Mouse (Mus musculus) forebrain, embryonic 14.5 days (tissue): ENCODE results near the gene Farsa. TPM values are rescaled to one million over a fixed set of nuclear protein-coding genes. Genes with fewer than 3 reads are reported as not detected.
A peak's percentile ranks its signal among the peaks of the same experiment; 100 is the strongest.

Source experiments
- ATAC-seq: fragments of 200-750 bp; cut with Nextera tagmentation; 2 replicates; pipeline ENCODE4 v1.8.0; 2017; ENCODE audit warnings: mild to moderate bottlenecking, moderate library complexity
- DNase-seq: peaks from one replicate; pipeline ENCODE4 v3.0.0-alpha.2; 2015; ENCODE audit warnings: low spot score
- H3K27ac ChIP-seq: fragments of 300-500 bp; sonication (generic); 2 replicates; pipeline ENCODE4 v1.5.1; 2014; ENCODE audit warnings: low read depth, mild to moderate bottlenecking, control low read depth, low read length, moderate library complexity
- H3K27me3 ChIP-seq: fragments of 300-500 bp; sonication (generic); replicated peaks from 2 replicates; pipeline ENCODE4 v1.6.1; 2014; ENCODE audit warnings: low read length, control low read depth, mixed read lengths; ENCODE audit not compliant: control insufficient read depth, insufficient read depth
- H3K36me3 ChIP-seq: fragments of 300-500 bp; sonication (generic); 2 replicates; pipeline ENCODE4 v1.6.1; 2014; ENCODE audit warnings: low read length, control low read depth; ENCODE audit not compliant: control insufficient read depth, insufficient read depth
- H3K4me1 ChIP-seq: fragments of 300-500 bp; sonication (generic); 2 replicates; pipeline ENCODE4 v1.6.1; 2014; ENCODE audit warnings: antibody characterized with exemption, low read length, control low read depth; ENCODE audit not compliant: control insufficient read depth, insufficient read depth
- H3K4me2 ChIP-seq: fragments of 300-500 bp; sonication (generic); 2 replicates; pipeline ENCODE4 v1.6.1; 2014; ENCODE audit warnings: mild to moderate bottlenecking, control low read depth, low read length
- H3K4me3 ChIP-seq: fragments of 300-500 bp; sonication (generic); 2 replicates; pipeline ENCODE4 v1.5.1; 2014; ENCODE audit warnings: low read depth, low read length, control low read depth
- H3K9ac ChIP-seq: fragments of 300-500 bp; sonication (generic); 2 replicates; pipeline ENCODE4 v1.6.1; 2014; ENCODE audit warnings: mild to moderate bottlenecking, low read length, control low read depth, moderate library complexity
- H3K9me3 ChIP-seq: fragments of 300-500 bp; sonication (generic); replicated peaks from 2 replicates; pipeline ENCODE4 v1.6.1; 2016; ENCODE audit warnings: low read length, control low read depth, mixed read lengths; ENCODE audit not compliant: control insufficient read depth
- WGBS: fragments of 180-500 bp; shearing (Covaris S2); extraction: QIAGEN DNeasy Blood & Tissue Kit; methylation state at CpG from one replicate; pipeline ENCODE4 v1.1.7; 2014; 5-methylcytosine and 5-hydroxymethylcytosine counted together
- polyA plus RNA-seq: library from polyadenylated mRNA; unstranded; fragments of >200 nt; fragmentation: Nextera tagmentation; extraction: Ambion mirVana; gene quantifications from 2 replicates; pipeline ENCODE4 v1.2.1, GENCODE M21; 2014

Gene Farsa
- polyA plus RNA-seq, result 92.3 and 102 TPM in 2 replicates

DNA sequence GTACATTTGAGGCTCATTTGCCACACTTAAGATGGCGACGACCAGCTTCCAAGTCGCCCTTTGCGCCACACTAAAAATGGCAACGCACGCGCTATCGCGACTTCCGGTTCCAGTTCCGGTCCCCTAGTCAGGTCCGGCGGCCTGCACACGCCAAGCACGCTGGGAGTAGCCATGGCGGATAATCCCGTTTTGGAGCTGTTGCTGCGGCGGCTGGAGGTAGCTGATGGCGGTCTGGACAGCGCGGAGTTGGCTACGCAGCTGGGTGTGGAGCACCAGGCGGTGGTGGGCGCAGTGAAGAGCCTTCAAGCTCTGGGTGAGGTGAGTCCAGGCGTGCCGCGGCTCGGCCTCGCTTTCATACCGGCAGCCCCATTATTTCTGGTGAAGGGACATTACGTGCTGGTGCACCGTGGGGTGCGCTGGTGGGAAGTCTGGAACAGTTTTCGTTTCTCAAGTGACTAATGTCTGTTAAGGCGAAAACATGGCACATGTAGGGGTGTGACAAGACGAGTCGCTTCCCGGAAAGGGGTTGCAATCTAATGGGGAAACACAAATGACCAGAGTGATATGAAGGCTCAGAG is at the start of gene Farsa:
Farsa (plus strand) TSS at position 126 of the 578 bp plus-strand sequence.
- ATAC-seq, result peak; percentile 96

DNA sequence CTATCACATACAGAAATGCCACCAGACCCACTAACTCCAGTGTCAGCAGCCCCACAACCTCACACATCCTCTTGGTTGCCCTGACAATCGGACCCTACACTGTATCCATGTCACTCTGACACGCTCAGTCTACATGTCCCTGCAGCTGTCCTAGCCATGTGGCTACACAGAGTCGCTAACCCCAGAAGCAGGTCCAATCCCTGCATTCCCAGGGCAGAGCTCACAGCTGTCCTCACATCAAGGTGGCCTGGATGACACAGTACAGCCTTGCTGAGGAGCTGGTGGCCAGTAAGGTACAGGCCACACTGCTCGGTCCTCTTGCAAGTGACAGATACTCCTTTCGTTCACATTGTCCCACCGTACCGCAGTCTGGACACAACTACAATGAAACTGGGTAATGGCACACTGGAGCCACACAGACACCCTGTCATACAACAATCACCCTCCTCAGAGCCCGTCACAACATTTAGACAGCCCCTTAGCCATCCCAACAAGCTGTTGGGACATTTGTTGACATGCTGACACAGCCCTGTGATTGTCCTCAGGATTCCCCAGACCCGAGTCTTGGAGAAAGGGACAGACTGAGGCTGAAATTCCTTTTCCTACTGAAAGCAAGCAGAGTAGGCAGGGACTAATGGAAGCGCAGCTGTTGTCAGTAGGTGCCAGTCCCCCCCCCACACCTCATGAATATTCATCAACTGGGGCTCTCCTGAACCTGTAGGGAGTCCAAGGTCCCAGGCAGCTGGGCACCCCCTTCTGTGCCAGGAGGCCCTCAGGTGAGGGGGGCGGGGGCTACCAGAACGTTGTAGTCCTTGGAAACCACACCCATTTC is 47.5 kb upstream of the Farsa start:
- peak; percentile 38 for ATAC-seq
- H3K36me3 ChIP-seq, result no peaks in the 10 kb centered on the region
- H3K9me3 ChIP-seq, result no peaks in the 10 kb centered on the region
- H3K9ac ChIP-seq, result peak overlapping the region; percentile 13; the same call in 1 of the 2 replicates
- DNase-seq, result peak; percentile 70
- 41% methylated on average over 12 of the region's 12 CpGs for WGBS
- no peak overlapping the region for H3K4me3 ChIP-seq
- peak overlapping the region; percentile 82 for H3K27ac ChIP-seq
- H3K27me3 ChIP-seq, result no peaks in the 10 kb centered on the region
- H3K4me2 ChIP-seq, result no peak overlapping the region
- peaks cover 25% of the 10 kb centered on the region for H3K4me1 ChIP-seq

More for the DNA sequence above, at the start of gene Farsa:
- H3K4me1 ChIP-seq, result peaks cover 9% of the 10 kb centered on the region
- peak within 1 kb of the TSS; percentile 22; the same call in 1 of the 2 replicates for H3K27ac ChIP-seq
- peak within 1 kb of the TSS; percentile 65 for H3K4me2 ChIP-seq
- peaks cover 19% of the 10 kb centered on the region for H3K36me3 ChIP-seq
- H3K4me3 ChIP-seq, result peak within 1 kb of the TSS; percentile 69
- under 1% methylated on average over 39 of the region's 39 CpGs for WGBS
- H3K9ac ChIP-seq, result peak within 1 kb of the TSS; percentile 79
- peak; percentile 96 for DNase-seq
- no peaks in the 10 kb centered on the region for H3K27me3 ChIP-seq
- no peaks in the 10 kb centered on the region for H3K9me3 ChIP-seq

- Histone ChIP-seq H3K9me3 (no peaks in the 10 kb centered on the region), H3K4me3 (no peak overlapping the region), H3K27me3 (no peaks in the 10 kb centered on the region), H3K9ac (no peak overlapping the region), H3K4me2 (no peak overlapping the region), H3K4me1 (peaks cover 31% of the 10 kb centered on the region), H3K27ac (peak overlapping the region; percentile 82; the same call in 1 of the 2 replicates), H3K36me3 (no peaks in the 10 kb centered on the region)
- WGBS, result 71% methylated on average over 5 of the region's 5 CpGs
- DNase-seq (peak; percentile 59), ATAC-seq (no peak)
Measured at GRCm38 (mm10) chr8:84809941-84810280, 46.9 kb upstream of the Farsa start.

GRCm38 (mm10) chr8:84810896-84811295 is 45.9 kb upstream of the Farsa start:
- peaks cover 35% of the 10 kb centered on the region for H3K4me1 ChIP-seq

DNA sequence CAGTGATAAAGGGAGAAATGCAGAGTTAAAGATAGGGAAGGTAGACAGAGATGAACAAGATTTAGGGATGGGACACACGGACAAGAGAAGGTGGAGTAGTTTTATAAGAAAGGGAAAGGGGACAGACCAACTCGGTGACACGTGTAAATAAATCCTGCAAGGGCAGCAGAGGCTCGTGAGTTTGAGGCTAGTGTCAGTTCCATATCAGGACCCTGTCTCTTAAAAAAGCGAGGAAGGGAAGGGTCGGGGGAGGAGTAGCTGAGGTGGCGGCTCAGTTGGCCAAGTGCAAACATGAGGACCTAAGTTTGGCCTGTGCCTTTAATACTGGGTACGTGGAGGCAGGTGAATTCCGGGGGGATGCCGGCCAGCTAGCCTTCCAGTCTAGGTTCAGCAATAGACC is 45.5 kb upstream of the Farsa start:
- Histone ChIP-seq H3K9ac (peak overlapping the region; percentile 60), H3K4me1 (peaks cover 35% of the 10 kb centered on the region), H3K36me3 (no peaks in the 10 kb centered on the region), H3K9me3 (no peaks in the 10 kb centered on the region), H3K4me3 (peak overlapping the region; percentile 21), H3K27me3 (no peaks in the 10 kb centered on the region), H3K27ac (peak overlapping the region; percentile 78), H3K4me2 (peak overlapping the region; percentile 60)
- no peak for DNase-seq
- WGBS, result 11% methylated on average over 10 of the region's 10 CpGs
- ATAC-seq, result no peak

More at GRCm38 (mm10) chr8:84810896-84811295, 45.9 kb upstream of the Farsa start:
- DNase-seq (peak; percentile 94), ATAC-seq (peak; percentile 78)
- under 1% methylated on average over 30 of the region's 32 CpGs for WGBS
- Histone ChIP-seq H3K9ac (peak overlapping the region; percentile 60), H3K27me3 (no peaks in the 10 kb centered on the region), H3K4me3 (peak overlapping the region; percentile 21), H3K9me3 (no peaks in the 10 kb centered on the region), H3K27ac (peak overlapping the region; percentile 78), H3K4me2 (peak overlapping the region; percentile 60), H3K36me3 (no peaks in the 10 kb centered on the region)

GRCm38 (mm10) chr8:84813059-84813458 is 43.7 kb upstream of the Farsa start:
- peak overlapping the region; percentile 95 for H3K27ac ChIP-seq
- peak; percentile 8; the same call in 1 of the 2 replicates for ATAC-seq

GRCm38 (mm10) chr8:84813830-84814229 is 43.0 kb upstream of the Farsa start:
- peak overlapping the region; percentile 17; the same call in 1 of the 2 replicates for H3K9ac ChIP-seq
- no peak overlapping the region for H3K4me3 ChIP-seq
- H3K27ac ChIP-seq, result peak overlapping the region; percentile 95
- ATAC-seq, result no peak
- H3K9me3 ChIP-seq, result no peaks in the 10 kb centered on the region
- DNase-seq, result no peak
- 70% methylated on average over 3 of the region's 3 CpGs for WGBS
- 0 out of 2 replicates have a peak overlapping the region, but pooled peaks have one; percentile 16 for H3K4me2 ChIP-seq
- no peaks in the 10 kb centered on the region for H3K27me3 ChIP-seq
- H3K36me3 ChIP-seq, result no peaks in the 10 kb centered on the region
- peaks cover 35% of the 10 kb centered on the region for H3K4me1 ChIP-seq

More at GRCm38 (mm10) chr8:84813059-84813458, 43.7 kb upstream of the Farsa start:
- no peak overlapping the region for H3K4me3 ChIP-seq
- no peaks in the 10 kb centered on the region for H3K36me3 ChIP-seq
- no peak overlapping the region for H3K4me2 ChIP-seq
- H3K9ac ChIP-seq, result no peak overlapping the region
- H3K4me1 ChIP-seq, result peaks cover 35% of the 10 kb centered on the region
- DNase-seq, result peak; percentile 94
- no peaks in the 10 kb centered on the region for H3K9me3 ChIP-seq
- WGBS, result 3% methylated on average over 5 of the region's 5 CpGs
- no peaks in the 10 kb centered on the region for H3K27me3 ChIP-seq

- Histone ChIP-seq H3K9ac (peak overlapping the region; percentile 29; the same call in 1 of the 2 replicates), H3K27ac (peak overlapping the region; percentile 95), H3K27me3 (no peaks in the 10 kb centered on the region), H3K36me3 (no peaks in the 10 kb centered on the region), H3K4me3 (no peak overlapping the region), H3K4me2 (0 out of 2 replicates have a peak overlapping the region, but pooled peaks have one; percentile 16), H3K9me3 (no peaks in the 10 kb centered on the region), H3K4me1 (peaks cover 33% of the 10 kb centered on the region)
- ATAC-seq (peak; percentile 30; the same call in 1 of the 2 replicates), DNase-seq (no peak)
- WGBS, result 64% methylated on average over 11 of the region's 11 CpGs
Measured at GRCm38 (mm10) chr8:84814240-84814554, 42.6 kb upstream of the Farsa start.
